Mouse (Mus musculus): Measurements from ENCODE around the gene Ttc30b.
"Not testable (repeated sequence)": the region's sequence is repeated elsewhere in the genome, so short reads cannot be mapped to it uniquely, and the experiment has no call there.

The Ttc30b gene

GRCm38 (mm10) chr2:75938117-75939063 is at the start of gene Ttc30b:
Gene Ttc30b (minus strand): TSS chr2:75938585.
- peak; percentile 86 for DNase-seq

- DNase-seq: no peak
Measured at GRCm38 (mm10) chr2:75987739-75988138, 49.4 kb upstream of the Ttc30b start.

- DNase-seq: peak; percentile 62
Measured at GRCm38 (mm10) chr2:75985124-75985523, 46.7 kb upstream of the Ttc30b start.

- DNase-seq: no peak
Measured at GRCm38 (mm10) chr2:75983847-75984246, 45.5 kb upstream of the Ttc30b start.

- DNase-seq: no peak
Measured at GRCm38 (mm10) chr2:75983091-75983490, 44.7 kb upstream of the Ttc30b start.

GRCm38 (mm10) chr2:75982626-75983025 is 44.2 kb upstream of the Ttc30b start:
- DNase-seq: no peak

- DNase-seq: peak; percentile 81
Measured at GRCm38 (mm10) chr2:75981440-75982081, 43.2 kb upstream of the Ttc30b start, which contains the start of gene Ttc30a1. Gene Ttc30a1 (minus strand): TSS chr2:75981967.

- DNase-seq: not testable (repeated sequence)
Measured at GRCm38 (mm10) chr2:75980933-75981439, 42.6 kb upstream of the Ttc30b start.

GRCm38 (mm10) chr2:75977752-75978368 is 39.5 kb upstream of the Ttc30b start, which contains the start of gene Ttc30a2:
Gene Ttc30a2 (minus strand): TSS chr2:75978170.
- DNase-seq: peak; percentile 38

GRCm38 (mm10) chr2:75976070-75976469 is 37.7 kb upstream of the Ttc30b start:
- not testable (repeated sequence) for DNase-seq

- no peak for DNase-seq
Measured at GRCm38 (mm10) chr2:75974131-75974530, 35.7 kb upstream of the Ttc30b start.

GRCm38 (mm10) chr2:75964972-75965371 is 26.6 kb upstream of the Ttc30b start:
- peak; percentile 42 for DNase-seq

- peak; percentile 66 for DNase-seq
Measured at GRCm38 (mm10) chr2:75964512-75964911, 26.1 kb upstream of the Ttc30b start.

GRCm38 (mm10) chr2:75964051-75964450 is 25.7 kb upstream of the Ttc30b start:
- DNase-seq: no peak

GRCm38 (mm10) chr2:75963211-75963840 is 24.9 kb upstream of the Ttc30b start:
- DNase-seq: no peak

- DNase-seq: peak; percentile 18
Measured at GRCm38 (mm10) chr2:75960366-75961330, 22.3 kb upstream of the Ttc30b start.

GRCm38 (mm10) chr2:75959850-75960365 is 21.5 kb upstream of the Ttc30b start:
- no peak for DNase-seq

- peak; percentile 21 for DNase-seq
Measured at GRCm38 (mm10) chr2:75959183-75959849, 20.9 kb upstream of the Ttc30b start.

- DNase-seq: no peak
Measured at GRCm38 (mm10) chr2:75955709-75956108, 17.3 kb upstream of the Ttc30b start.

GRCm38 (mm10) chr2:75953320-75953719 is 14.9 kb upstream of the Ttc30b start:
- no peak for DNase-seq

Data from kidney, adult 18-20 months (tissue).